Mouse (Mus musculus): ENCODE measurements around the gene Nlrp4e.
"Not testable (repeated sequence)": the region's sequence is repeated elsewhere in the genome, so short reads cannot be mapped to it uniquely, and the experiment has no call there.

The Nlrp4e gene

DNA sequence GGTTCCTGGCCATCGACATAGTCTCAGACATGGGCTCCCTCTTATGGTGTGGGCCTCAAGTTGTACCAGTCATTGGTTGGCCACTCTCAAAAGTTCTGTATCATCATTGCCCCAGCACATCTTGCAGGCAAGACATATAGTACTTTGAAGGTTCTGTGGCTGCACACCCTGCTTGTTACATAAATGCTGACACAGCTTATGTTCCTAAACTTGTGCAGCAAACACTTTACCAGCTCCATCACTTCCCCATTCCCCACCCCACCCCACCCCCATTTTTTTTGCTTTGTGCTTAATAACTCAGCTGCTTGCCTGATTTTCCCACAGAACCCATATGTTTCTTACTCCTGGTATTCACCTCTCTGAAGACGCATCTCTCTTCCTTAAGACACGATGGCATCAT lies at the start of gene Nlrp4e:
Nlrp4e (plus strand) TSS at position 301 of the 400 bp plus-strand sequence.
- DNase-seq (ENCODE audit: low spot score) = not testable (repeated sequence)

DNA sequence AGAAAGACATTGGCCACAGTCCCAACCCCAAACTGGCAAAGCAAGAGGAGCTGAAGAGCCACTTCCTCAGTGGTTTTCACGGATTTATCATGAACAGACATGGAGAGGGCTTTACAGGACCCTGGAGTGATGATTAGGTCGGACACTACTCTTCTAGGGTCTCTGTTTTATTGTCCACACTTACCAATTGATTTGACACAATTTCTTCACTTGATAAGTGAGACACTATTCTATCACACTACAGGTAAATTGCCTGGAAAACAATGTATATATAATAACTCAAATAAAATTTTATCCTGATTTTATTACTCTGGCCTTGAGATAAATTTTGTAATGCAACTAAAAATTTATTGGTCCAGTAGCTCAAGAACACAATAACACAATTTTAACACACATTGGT lies 49.4 kb upstream of the Nlrp4e start, which contains the start of gene Vmn1r166:
Vmn1r166 (minus strand) TSS at position 101 of the 400 bp plus-strand sequence.
- DNase-seq (ENCODE audit: low spot score) = not testable (repeated sequence)

DNA sequence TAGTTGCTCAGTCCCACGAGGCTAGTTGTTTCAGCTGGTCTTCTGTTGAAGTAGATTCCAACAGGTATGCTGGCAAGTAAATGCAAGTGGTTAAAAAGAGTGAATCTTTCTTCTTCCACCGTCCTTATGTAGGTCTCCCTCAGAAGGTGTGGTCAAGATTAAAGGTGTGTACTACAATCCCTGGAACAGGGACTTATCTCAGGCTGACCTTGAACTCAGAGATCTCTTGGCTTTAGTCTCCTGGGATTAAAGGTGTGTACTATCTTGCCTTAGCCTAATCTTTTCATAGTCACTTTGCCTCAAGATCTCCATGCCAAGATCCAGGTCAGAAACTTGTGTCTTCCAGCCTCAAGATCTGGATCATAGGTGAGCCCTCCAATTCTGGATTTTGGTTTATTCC lies 22.2 kb upstream of the Nlrp4e start, which contains the start of gene Gm6902:
Gm6902 (minus strand) TSS at position 101 of the 400 bp plus-strand sequence.
- not testable (repeated sequence) for DNase-seq (ENCODE audit: low spot score)

DNA sequence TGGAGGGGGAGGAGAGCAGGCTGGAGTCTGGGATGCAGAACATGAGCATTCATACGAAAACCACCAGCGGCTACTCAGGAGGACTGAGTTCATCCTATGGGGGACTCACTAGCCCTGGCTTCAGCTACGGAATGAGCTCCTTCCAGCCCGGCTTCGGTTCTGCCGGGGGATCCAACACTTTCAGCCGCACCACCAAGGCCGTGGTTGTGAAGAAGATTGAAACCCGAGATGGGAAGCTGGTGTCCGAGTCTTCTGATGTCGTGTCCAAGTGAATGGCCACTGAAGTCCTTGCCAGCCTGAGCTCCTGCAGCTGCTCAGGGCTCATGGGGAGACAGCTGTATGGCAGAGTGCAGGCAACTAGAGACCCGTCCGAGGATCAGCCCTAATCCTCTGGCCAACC lies 57.3 kb downstream of the Nlrp4e start:
- DNase-seq (ENCODE audit: low spot score) = not testable (repeated sequence)

DNA sequence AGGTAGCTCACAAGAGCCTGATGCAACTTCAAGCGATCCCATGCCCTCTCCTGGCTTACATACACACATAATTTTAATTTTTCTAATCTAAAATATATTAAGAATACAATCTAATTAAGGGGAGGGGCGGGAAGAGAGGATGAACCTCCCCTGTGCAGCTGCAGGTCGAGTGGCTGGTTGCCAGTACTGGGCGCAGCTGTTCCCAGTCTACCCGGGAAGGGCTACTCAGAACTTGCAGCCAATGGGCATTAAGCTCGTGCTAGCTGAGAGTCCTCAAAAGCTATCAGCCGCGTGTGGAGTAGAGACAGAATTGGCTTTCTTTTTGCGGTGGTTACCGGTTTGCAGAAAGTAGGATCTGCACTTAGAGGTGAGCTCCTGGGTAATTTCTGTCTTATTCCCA lies 84.6 kb downstream of the Nlrp4e start, which contains the start of gene Nlrp5:
Nlrp5 (plus strand) TSS at position 301 of the 400 bp plus-strand sequence.
- DNase-seq (ENCODE audit: low spot score) = no peak
